Mouse (Mus musculus) right cerebral cortex, postnatal 10 days (tissue): Measurements from ENCODE around the gene Mycbp.
"Not testable (repeated sequence)": the region's sequence is repeated elsewhere in the genome, so short reads cannot be mapped to it uniquely, and the experiment has no call there.

Source experiments
- DNase-seq, 2 experiments: peaks; one replicate each; pipeline ENCODE4 v3.0.0; 2021; ENCODE audit warnings: low spot score in 2 of 2

Gene Mycbp

DNA sequence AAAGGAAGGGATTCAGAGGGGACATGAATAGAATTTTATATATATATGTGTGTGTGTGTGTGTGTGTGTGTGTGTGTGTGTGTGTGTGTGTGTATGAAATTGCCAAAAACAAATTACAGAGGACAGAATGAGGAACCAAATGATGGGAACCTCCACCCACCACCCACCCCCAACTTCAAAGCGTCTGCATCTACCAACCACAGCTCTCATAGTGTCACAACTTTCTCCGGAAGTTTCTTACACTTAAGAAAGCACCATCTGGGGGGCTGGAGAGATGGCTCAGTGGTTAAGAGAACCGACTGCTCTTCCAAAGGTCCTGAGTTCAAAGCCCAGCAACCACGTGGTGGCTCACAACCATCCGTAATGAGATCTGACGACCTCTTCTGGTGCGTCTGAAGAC is 36.2 kb downstream of the Mycbp start:
- DNase-seq, result not testable (repeated sequence)

DNA sequence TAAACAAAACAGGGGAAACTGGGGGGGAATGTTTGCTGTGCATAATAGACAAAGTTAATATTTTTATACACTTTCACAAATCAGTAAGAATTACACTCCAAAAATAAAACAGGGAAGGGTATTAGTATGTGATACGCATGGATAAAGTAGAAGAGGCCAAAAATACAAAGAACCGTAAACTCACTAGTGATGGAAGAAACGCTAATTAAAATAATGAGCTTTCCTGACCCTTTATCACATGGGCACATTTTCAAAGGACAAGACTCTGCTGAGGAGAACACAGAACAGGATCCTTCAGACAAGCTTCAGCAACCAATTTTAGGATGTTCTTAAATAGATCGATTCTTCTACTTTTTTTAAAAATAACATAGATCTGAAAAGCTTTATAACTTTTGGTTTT is 42.1 kb downstream of the Mycbp start:
- DNase-seq, result no peak

DNA sequence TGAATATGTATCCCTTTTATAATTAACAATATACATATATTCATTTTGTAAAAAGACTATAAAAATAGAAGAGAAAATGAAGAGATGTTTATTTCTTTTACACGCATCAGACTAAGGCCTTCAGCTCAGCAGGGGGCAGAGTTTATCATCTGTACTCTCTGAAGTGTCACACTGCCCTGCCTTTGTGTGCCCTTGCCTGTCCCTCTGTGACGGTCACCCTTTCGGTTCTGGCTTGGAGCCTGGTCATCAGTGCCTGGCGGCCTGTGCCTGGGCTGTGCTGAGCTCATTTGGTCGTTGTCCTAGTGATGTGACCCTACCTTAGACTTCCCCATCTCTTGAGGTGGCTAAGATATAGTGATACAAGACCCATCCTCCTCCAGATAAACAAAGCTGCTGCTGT is 42.5 kb downstream of the Mycbp start:
- no peak for DNase-seq

DNA sequence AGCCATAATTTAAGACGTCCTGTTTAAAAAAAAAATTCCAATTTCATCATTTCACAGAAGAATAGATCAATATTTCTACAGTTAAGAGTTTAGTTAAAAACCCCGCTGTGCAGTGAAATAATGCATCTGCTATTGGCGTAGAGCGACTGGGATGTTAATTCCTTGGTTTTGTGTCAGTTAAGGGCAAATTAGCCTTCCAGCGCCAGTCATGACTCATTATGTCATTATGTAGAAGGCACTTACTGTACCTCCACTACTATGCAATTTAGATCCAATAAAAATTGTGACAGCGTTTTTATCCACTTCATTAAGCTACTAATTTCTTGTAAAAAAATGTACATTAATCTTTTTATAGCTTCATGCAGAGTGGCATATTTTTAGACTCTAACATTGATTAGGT is 44.3 kb downstream of the Mycbp start:
- no peak for DNase-seq

DNA sequence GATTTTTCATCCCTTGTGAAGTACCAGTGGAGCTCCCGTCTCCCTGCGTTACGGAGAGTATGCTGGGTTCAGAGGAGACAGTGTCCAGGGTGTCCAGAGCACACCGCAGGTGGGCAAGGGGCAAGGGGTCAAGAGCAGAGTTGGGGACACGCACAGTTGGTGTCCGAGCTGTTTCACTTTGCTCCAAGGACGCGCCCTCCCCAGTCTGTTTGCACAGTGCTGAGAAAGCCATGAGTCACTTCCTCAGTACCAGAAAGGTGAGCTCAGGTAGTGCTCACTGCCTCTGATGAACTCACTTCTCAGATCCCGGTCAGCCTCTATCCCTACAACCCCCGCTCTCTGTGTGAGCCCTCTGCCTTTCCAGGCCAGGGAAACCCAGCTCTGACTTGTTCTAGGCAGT is 45.0 kb downstream of the Mycbp start:
- no peak for DNase-seq

DNA sequence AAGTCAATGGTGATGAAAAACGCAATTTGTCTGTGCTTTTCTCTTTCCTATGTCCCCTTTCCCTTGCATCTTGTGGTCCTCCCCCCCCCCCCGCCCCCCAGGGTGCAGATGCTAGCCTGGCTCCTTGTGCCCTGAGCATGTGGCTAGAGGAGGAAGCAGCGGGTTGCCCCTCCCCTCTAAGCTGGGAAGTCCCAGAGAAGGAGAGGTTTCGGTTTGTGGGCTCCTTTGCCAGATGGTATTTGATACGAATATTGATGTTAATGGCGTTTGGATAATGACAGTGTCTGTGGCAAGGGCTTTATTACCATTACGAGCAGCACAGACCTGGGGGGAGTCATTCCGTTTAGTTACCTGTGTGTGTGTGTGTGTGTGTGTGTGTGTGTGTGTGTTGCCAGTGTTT is 47.4 kb downstream of the Mycbp start:
- DNase-seq, result no peak

DNA sequence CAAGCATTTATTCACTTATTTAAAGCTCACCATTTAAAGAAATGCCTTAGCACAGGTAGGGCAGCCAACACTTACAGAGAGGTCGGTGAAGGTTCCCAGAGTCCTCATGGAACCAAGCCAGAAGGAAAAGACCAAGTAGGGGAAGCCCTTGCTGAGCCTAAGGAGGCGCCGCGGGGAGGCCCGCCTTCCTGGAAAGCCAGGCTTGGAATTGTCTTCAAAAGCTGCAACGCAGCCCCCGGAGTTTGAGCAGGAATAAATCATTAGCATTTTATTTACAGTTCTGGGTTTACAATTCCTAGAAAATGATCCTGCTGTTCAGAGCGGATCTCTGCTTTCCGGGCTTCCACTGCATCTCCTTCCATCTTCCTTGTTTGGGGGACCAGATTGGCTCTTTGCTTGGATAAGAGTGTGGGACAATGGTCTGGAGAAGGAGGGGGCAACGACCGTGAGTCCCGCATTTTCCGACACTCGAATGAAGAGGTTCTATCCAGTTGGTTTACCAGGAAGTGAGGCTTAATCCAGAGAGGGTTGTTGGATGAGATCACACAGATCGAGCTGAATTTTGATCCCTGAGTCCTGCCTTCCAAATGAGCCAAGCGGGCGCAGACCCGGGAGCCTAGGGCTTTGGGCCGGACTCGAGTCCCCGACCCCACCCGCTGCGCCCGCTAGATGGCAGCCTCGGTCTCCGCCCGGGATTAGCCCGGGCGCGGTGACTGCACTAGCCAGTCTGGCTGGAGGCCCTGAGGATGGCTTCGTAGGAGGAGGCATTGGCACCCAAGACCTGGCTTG is 52.3 kb downstream of the Mycbp start:
- DNase-seq, result peak; percentile 82 to 87

DNA sequence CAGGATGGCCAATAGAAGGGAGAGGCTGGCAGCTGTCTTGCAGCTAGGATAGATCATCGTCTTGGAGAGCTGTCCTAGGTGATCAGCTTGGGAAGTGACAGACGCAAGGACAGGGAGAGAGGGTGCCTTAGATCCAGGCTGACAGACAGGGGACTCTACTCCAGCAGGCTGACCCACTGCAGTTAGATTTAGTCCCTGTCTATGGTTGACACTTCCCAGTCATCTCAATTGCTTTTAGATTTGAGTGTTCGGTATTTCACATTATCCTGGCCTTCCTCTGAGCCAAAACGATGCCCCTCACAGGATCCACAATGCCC is 52.8 kb downstream of the Mycbp start:
- DNase-seq, result no peak

DNA sequence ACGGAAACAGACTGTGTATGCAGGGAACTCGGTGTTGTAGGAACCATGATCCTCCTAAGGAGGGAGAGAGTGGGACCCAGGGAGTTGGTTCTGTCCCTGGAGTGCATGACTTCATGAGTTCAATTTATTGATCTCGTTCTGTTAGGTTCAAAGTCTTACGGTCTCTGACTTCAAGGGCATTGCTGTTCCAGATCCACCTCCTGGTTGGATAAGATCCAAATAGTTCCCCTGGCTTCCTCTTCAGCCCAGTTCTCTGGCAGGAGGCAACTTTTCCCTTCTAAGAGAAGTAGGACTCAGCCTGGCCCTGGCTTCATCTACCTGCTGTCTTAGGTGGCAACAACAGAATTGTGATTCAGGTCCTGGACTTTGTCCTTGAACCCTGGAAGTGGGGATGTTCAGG is 53.3 kb downstream of the Mycbp start:
- no peak for DNase-seq

DNA sequence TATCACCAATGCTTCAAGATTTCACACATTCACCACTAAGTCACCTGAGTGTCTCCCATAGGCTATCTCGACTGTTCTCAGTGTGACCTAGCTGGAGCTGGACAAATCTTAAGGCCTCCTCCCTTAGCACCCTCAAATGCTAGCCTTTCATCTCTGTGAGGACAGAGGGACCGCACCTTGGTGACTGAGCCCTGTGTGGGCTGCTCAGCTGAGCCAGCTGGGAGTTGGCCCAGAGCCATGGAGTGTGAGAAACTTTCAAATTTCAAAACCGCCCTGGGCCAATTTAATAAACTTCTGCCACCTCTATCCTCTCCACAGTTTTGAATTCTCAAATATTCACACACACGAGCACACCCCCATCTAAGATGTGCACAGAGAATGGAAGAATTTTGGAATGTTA is 56.3 kb downstream of the Mycbp start:
- DNase-seq, result no peak
